Mouse (Mus musculus): Measurements from ENCODE around the gene Gan. TPM values are rescaled to one million over a fixed set of nuclear protein-coding genes. Genes with fewer than 3 reads are reported as not detected.

Gan gene
- polyA plus RNA-seq, 1 experiment: 0.18 TPM

GRCm38 (mm10) chr8:117248341-117248740, 90.4 kb downstream of the Gan start:
- peaks cover 6% of the 10 kb centered on the region for H3K4me1 ChIP-seq (ENCODE audit: control insufficient read depth)
- peaks cover 23% of the 10 kb centered on the region for H3K27me3 ChIP-seq (ENCODE audit: control insufficient read depth)
- H3K36me3 ChIP-seq (ENCODE audit: control insufficient read depth): no peaks in the 10 kb centered on the region
- TF ChIP-seq TAL1 (IDR thresholded peaks at IDR 0.05; ENCODE audit: low read length): no peak
- TF ChIP-seq GATA1 (IDR thresholded peaks at IDR 0.05; ENCODE audit: low read length): no peak
- no peak overlapping the region for H3K4me3 ChIP-seq (replicated peaks)
- peaks cover 7% of the 10 kb centered on the region; the same call in 1 of the 2 replicates for H3K9me3 ChIP-seq (ENCODE audit: control insufficient read depth, low read length)

GRCm38 (mm10) chr8:117251086-117251681, 93.2 kb downstream of the Gan start:
- H3K36me3 ChIP-seq (ENCODE audit: control insufficient read depth): no peaks in the 10 kb centered on the region
- no peak for TF ChIP-seq TAL1 (IDR thresholded peaks at IDR 0.05; ENCODE audit: low read length)
- TF ChIP-seq GATA1 (IDR thresholded peaks at IDR 0.05; ENCODE audit: low read length): no peak
- peaks cover 23% of the 10 kb centered on the region for H3K4me1 ChIP-seq (ENCODE audit: control insufficient read depth)
- peaks cover 11% of the 10 kb centered on the region; the same call in 1 of the 2 replicates for H3K9me3 ChIP-seq (ENCODE audit: control insufficient read depth, low read length)
- H3K27me3 ChIP-seq (ENCODE audit: control insufficient read depth): peaks cover 20% of the 10 kb centered on the region
- H3K4me3 ChIP-seq (replicated peaks): no peak overlapping the region

- TF ChIP-seq TAL1 (IDR thresholded peaks at IDR 0.05; ENCODE audit: low read length): no peak
- TF ChIP-seq GATA1 (IDR thresholded peaks at IDR 0.05; ENCODE audit: low read length): no peak
- Histone ChIP-seq H3K4me3 (replicated peaks) (no peak overlapping the region), H3K27me3 (ENCODE audit: control insufficient read depth) (peaks cover 15% of the 10 kb centered on the region), H3K36me3 (ENCODE audit: control insufficient read depth) (no peaks in the 10 kb centered on the region), H3K9me3 (ENCODE audit: control insufficient read depth, low read length) (peaks cover 11% of the 10 kb centered on the region; the same call in 1 of the 2 replicates), H3K4me1 (ENCODE audit: control insufficient read depth) (peaks cover 30% of the 10 kb centered on the region)
Measured at GRCm38 (mm10) chr8:117252650-117253049, 94.7 kb downstream of the Gan start.

GRCm38 (mm10) chr8:117253390-117254269, 95.7 kb downstream of the Gan start:
- peaks cover 8% of the 10 kb centered on the region for H3K27me3 ChIP-seq (ENCODE audit: control insufficient read depth)
- no peak overlapping the region for H3K4me3 ChIP-seq (replicated peaks)
- peaks cover 4% of the 10 kb centered on the region for H3K36me3 ChIP-seq (ENCODE audit: control insufficient read depth)
- peaks cover 39% of the 10 kb centered on the region for H3K4me1 ChIP-seq (ENCODE audit: control insufficient read depth)
- no peak for TF ChIP-seq GATA1 (IDR thresholded peaks at IDR 0.05; ENCODE audit: low read length)
- H3K9me3 ChIP-seq (ENCODE audit: control insufficient read depth, low read length): peaks cover 11% of the 10 kb centered on the region; the same call in 1 of the 2 replicates

- peaks cover 11% of the 10 kb centered on the region for H3K36me3 ChIP-seq (ENCODE audit: control insufficient read depth)
- peaks cover 47% of the 10 kb centered on the region for H3K4me1 ChIP-seq (ENCODE audit: control insufficient read depth)
- no peak for TF ChIP-seq GATA1 (IDR thresholded peaks at IDR 0.05; ENCODE audit: low read length)
- TF ChIP-seq TAL1 (IDR thresholded peaks at IDR 0.05; ENCODE audit: low read length): no peak
- H3K9me3 ChIP-seq (ENCODE audit: control insufficient read depth, low read length): peaks cover 11% of the 10 kb centered on the region; the same call in 1 of the 2 replicates
- 0 out of 2 replicates have a peak, but pooled peaks cover 1% of the 10 kb centered on the region for H3K27me3 ChIP-seq (ENCODE audit: control insufficient read depth)
- no peak overlapping the region for H3K4me3 ChIP-seq (replicated peaks)
Measured at GRCm38 (mm10) chr8:117254496-117254895, 96.6 kb downstream of the Gan start.

- H3K9me3 ChIP-seq (ENCODE audit: control insufficient read depth, low read length): peaks cover 11% of the 10 kb centered on the region; the same call in 1 of the 2 replicates
- H3K4me3 ChIP-seq (replicated peaks): peak overlapping the region; percentile 91
- peaks cover 65% of the 10 kb centered on the region for H3K4me1 ChIP-seq (ENCODE audit: control insufficient read depth)
- H3K27me3 ChIP-seq (ENCODE audit: control insufficient read depth): no peaks in the 10 kb centered on the region
- TF ChIP-seq TAL1 (IDR thresholded peaks at IDR 0.05; ENCODE audit: low read length): no peak
- no peak for TF ChIP-seq GATA1 (IDR thresholded peaks at IDR 0.05; ENCODE audit: low read length)
- peaks cover 21% of the 10 kb centered on the region for H3K36me3 ChIP-seq (ENCODE audit: control insufficient read depth)
Measured at GRCm38 (mm10) chr8:117256292-117256938, 98.5 kb downstream of the Gan start.

GRCm38 (mm10) chr8:117257029-117257820, 99.3 kb downstream of the Gan start, which contains the start of gene Cmip:
TSS of gene Cmip (plus strand) at chr8:117257064.
- Histone ChIP-seq H3K4me3 (replicated peaks) (peak within 1 kb of the TSS; percentile 91), H3K36me3 (ENCODE audit: control insufficient read depth) (peaks cover 27% of the 10 kb centered on the region), H3K27me3 (ENCODE audit: control insufficient read depth) (no peaks in the 10 kb centered on the region), H3K4me1 (ENCODE audit: control insufficient read depth) (peaks cover 72% of the 10 kb centered on the region), H3K9me3 (ENCODE audit: control insufficient read depth, low read length) (peaks cover 11% of the 10 kb centered on the region; the same call in 1 of the 2 replicates)
- TF ChIP-seq GATA1 (IDR thresholded peaks at IDR 0.05; ENCODE audit: low read length) (no peak), TAL1 (IDR thresholded peaks at IDR 0.05; ENCODE audit: low read length) (no peak)

- H3K4me1 ChIP-seq (ENCODE audit: control insufficient read depth): peaks cover 78% of the 10 kb centered on the region
Measured at GRCm38 (mm10) chr8:117257821-117258575, 100.1 kb downstream of the Gan start.

More at GRCm38 (mm10) chr8:117257821-117258575, 100.1 kb downstream of the Gan start:
- peaks cover 28% of the 10 kb centered on the region for H3K36me3 ChIP-seq (ENCODE audit: control insufficient read depth)
- H3K4me3 ChIP-seq (replicated peaks): peak overlapping the region; percentile 91
- no peaks in the 10 kb centered on the region for H3K27me3 ChIP-seq (ENCODE audit: control insufficient read depth)
- TF ChIP-seq GATA1 (IDR thresholded peaks at IDR 0.05; ENCODE audit: low read length) (no peak), TAL1 (IDR thresholded peaks at IDR 0.05; ENCODE audit: low read length) (no peak)
- H3K9me3 ChIP-seq (ENCODE audit: control insufficient read depth, low read length): peaks cover 7% of the 10 kb centered on the region; the same call in 1 of the 2 replicates
